Mouse (Mus musculus): ENCODE measurements around the gene Vps13d.

- TF ChIP-seq CTCF (IDR thresholded peaks at IDR 0.05; ENCODE audit: low read depth) = no peak
- TF ChIP-seq EP300 (IDR thresholded peaks at IDR 0.05; ENCODE audit: low read depth) = no peak
Observed at GRCm38 (mm10) chr4:144975505-144975904, 219.3 kb downstream of the Vps13d start.
